Mouse (Mus musculus): ENCODE results near the gene 4930518I15Rik. TPM values are rescaled to one million over a fixed set of nuclear protein-coding genes. Genes with fewer than 3 reads are reported as not detected.

The 4930518I15Rik gene
- total and polyA plus RNA-seq, 3 experiments = 0.23 to 0.60 TPM; not detected in 1

- H3K4me1 ChIP-seq (ENCODE audit: control insufficient read depth in 1 of 2, insufficient read depth in 2 of 2, low read length in 2 of 2) = no peaks in the 10 kb centered on the region
- H3K27ac ChIP-seq (ENCODE audit: control insufficient read depth, low read depth, low read length) = no peak overlapping the region
- no peak for TF ChIP-seq MYC (IDR thresholded peaks at IDR 0.05; ENCODE audit: low read depth, low read length)
- TF ChIP-seq JUND (IDR thresholded peaks at IDR 0.05; ENCODE audit: low read depth, low read length) = no peak
Measured at GRCm38 (mm10) chr2:156810716-156811115, 47.0 kb downstream of the 4930518I15Rik start.

DNA sequence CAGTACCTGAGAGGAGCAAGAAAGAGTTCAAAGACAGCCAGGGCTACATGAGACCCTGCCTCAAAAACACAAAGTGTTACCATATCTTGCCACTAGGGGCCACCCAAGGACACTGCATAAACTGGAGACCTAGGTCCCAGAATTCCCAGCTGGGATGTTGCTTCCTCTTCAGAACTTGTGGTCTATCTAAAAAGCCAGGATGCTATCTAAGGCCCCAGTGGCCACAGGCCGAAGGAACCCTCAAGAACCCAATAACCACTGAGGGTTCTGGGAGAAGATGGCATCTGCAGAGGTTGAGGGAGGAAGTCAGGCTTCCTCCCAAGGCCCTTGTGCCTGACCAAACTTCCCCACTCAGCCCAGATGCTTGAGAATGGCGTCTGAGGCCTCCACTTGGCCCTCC is 48.2 kb downstream of the 4930518I15Rik start:
- H3K9me3 ChIP-seq (replicated peaks; ENCODE audit: insufficient read depth, low read length) = no peaks in the 10 kb centered on the region
- no peaks in the 10 kb centered on the region for H3K79me2 ChIP-seq (ENCODE audit: control insufficient read depth, insufficient read depth, low read length, poor library complexity)
- peaks cover 4 to 6% of the 10 kb centered on the region in 2 experiments for H3K4me1 ChIP-seq (ENCODE audit: control insufficient read depth in 1 of 2, insufficient read depth in 2 of 2, low read length in 2 of 2)
- H3K27me3 ChIP-seq (ENCODE audit: control insufficient read depth in 1 of 2, insufficient read depth in 2 of 2, low read length in 2 of 2) = peaks cover 0 to 4% of the 10 kb centered on the region in 2 experiments; a peak in 1 of 4 replicates
- peaks cover 0 to 5% of the 10 kb centered on the region in 2 experiments; a peak in 2 of 4 replicates for H3K36me3 ChIP-seq (ENCODE audit: control insufficient read depth in 1 of 2, insufficient read depth in 2 of 2, low read length in 2 of 2)
- TF ChIP-seq RAD21 (IDR thresholded peaks at IDR 0.05; ENCODE audit: low read depth, low read length) (peak; percentile 69), SMC3 (IDR thresholded peaks at IDR 0.05; ENCODE audit: low read depth, low read length) (peak; percentile 65), USF2 (IDR thresholded peaks at IDR 0.05; ENCODE audit: borderline replicate concordance in 1 of 2, insufficient read depth in 1 of 2, low read depth in 1 of 2, low read length in 2 of 2) (no peak), USF1 (IDR thresholded peaks at IDR 0.05; ENCODE audit: low read depth, low read length) (no peak), E2F4 (IDR thresholded peaks at IDR 0.05; ENCODE audit: borderline replicate concordance, low read depth, low read length) (no peak), GABPA (IDR thresholded peaks at IDR 0.05; ENCODE audit: low read depth, low read length) (no peak), JUND (IDR thresholded peaks at IDR 0.05; ENCODE audit: low read depth, low read length) (no peak), CTCF (IDR thresholded peaks at IDR 0.05 in 2 of 3, conservative IDR thresholded peaks at IDR 0.05 in 1 of 3; ENCODE audit: control insufficient read depth in 1 of 3, insufficient read depth in 1 of 3, low read depth in 2 of 3, low read length in 3 of 3, poor library complexity in 1 of 3, severe bottlenecking in 1 of 3) (peak; percentile 54 to 94 (median 76)), NRF1 (IDR thresholded peaks at IDR 0.05; ENCODE audit: insufficient read depth, low read depth, low read length, poor library complexity, severe bottlenecking) (no peak), ZC3H11A (IDR thresholded peaks at IDR 0.05; ENCODE audit: low read depth, low read length) (peak; percentile 52), POLR2AphosphoS5 (IDR thresholded peaks at IDR 0.05; ENCODE audit: borderline replicate concordance, low read depth, low read length) (no peak), POLR2A (IDR thresholded peaks at IDR 0.05; ENCODE audit: control insufficient read depth in 1 of 2, insufficient read depth in 1 of 2, low read depth in 1 of 2, low read length in 2 of 2, poor library complexity in 1 of 2) (no peak)
- no peak overlapping the region for H3K4me3 ChIP-seq (ENCODE audit: control insufficient read depth in 1 of 2, insufficient read depth in 1 of 2, low read depth in 2 of 2, low read length in 2 of 2)
- no peak overlapping the region for H3K27ac ChIP-seq (ENCODE audit: control insufficient read depth, low read depth, low read length)
- peak; percentile 67 for DNase-seq (ENCODE audit: low read depth, low spot score)
- H3K9ac ChIP-seq (ENCODE audit: control insufficient read depth, low read depth, low read length, poor library complexity, severe bottlenecking) = 0 out of 2 replicates have a peak overlapping the region, but pooled peaks have one; percentile 13

More at GRCm38 (mm10) chr2:156810716-156811115, 47.0 kb downstream of the 4930518I15Rik start:
- DNase-seq (ENCODE audit: low read depth, low spot score) = peak; percentile 23
- H3K9ac ChIP-seq (ENCODE audit: control insufficient read depth, low read depth, low read length, poor library complexity, severe bottlenecking) = no peak overlapping the region
- no peaks in the 10 kb centered on the region for H3K9me3 ChIP-seq (replicated peaks; ENCODE audit: insufficient read depth, low read length)
- no peaks in the 10 kb centered on the region for H3K79me2 ChIP-seq (ENCODE audit: control insufficient read depth, insufficient read depth, low read length, poor library complexity)
- no peak overlapping the region for H3K4me3 ChIP-seq (ENCODE audit: control insufficient read depth in 1 of 2, insufficient read depth in 1 of 2, low read depth in 2 of 2, low read length in 2 of 2)
- no peaks in the 10 kb centered on the region for H3K36me3 ChIP-seq (ENCODE audit: control insufficient read depth in 1 of 2, insufficient read depth in 2 of 2, low read length in 2 of 2)
- H3K27me3 ChIP-seq (ENCODE audit: control insufficient read depth in 1 of 2, insufficient read depth in 2 of 2, low read length in 2 of 2) = peaks cover 0 to 4% of the 10 kb centered on the region in 2 experiments; a peak in 1 of 4 replicates

DNA sequence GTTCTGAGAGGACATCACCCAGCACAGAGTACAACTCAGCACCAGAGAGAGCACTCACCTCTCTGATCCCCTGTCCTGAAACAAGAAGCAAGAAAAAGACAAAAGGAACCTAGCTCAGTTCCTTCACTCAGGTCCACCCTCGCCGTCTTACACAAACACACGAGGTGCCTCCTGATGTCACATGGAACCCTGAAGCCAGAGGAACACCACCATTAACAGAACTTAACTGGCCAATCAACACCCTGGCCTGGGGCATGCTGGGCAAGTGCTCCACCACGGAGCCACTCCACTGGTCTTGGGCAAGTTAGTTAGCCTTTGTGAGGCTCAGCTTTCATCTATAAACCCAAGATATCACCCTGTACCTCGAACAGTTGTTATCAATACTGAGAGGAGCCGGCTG is 50.9 kb downstream of the 4930518I15Rik start:
- Histone ChIP-seq H3K4me3 (ENCODE audit: control insufficient read depth in 1 of 2, insufficient read depth in 1 of 2, low read depth in 2 of 2, low read length in 2 of 2) (no peak overlapping the region), H3K36me3 (ENCODE audit: control insufficient read depth in 1 of 2, insufficient read depth in 2 of 2, low read length in 2 of 2) (peaks cover 0 to 16% of the 10 kb centered on the region in 2 experiments; a peak in 2 of 4 replicates), H3K79me2 (ENCODE audit: control insufficient read depth, insufficient read depth, low read length, poor library complexity) (no peaks in the 10 kb centered on the region), H3K4me1 (ENCODE audit: control insufficient read depth in 1 of 2, insufficient read depth in 2 of 2, low read length in 2 of 2) (peaks cover 11 to 23% of the 10 kb centered on the region in 2 experiments), H3K27me3 (ENCODE audit: control insufficient read depth in 1 of 2, insufficient read depth in 2 of 2, low read length in 2 of 2) (no peaks in the 10 kb centered on the region), H3K9me3 (replicated peaks; ENCODE audit: insufficient read depth, low read length) (no peaks in the 10 kb centered on the region), H3K27ac (ENCODE audit: control insufficient read depth, low read depth, low read length) (no peak overlapping the region), H3K9ac (ENCODE audit: control insufficient read depth, low read depth, low read length, poor library complexity, severe bottlenecking) (no peak overlapping the region)
- TF ChIP-seq UBTF (IDR thresholded peaks at IDR 0.05; ENCODE audit: borderline replicate concordance, insufficient read depth, low read depth, low read length) = no peak
- no peak for TF ChIP-seq USF2 (IDR thresholded peaks at IDR 0.05; ENCODE audit: borderline replicate concordance in 1 of 2, insufficient read depth in 1 of 2, low read depth in 1 of 2, low read length in 2 of 2)
- TF ChIP-seq BHLHE40 (IDR thresholded peaks at IDR 0.05; ENCODE audit: borderline replicate concordance, low read depth, low read length) = no peak
- no peak for TF ChIP-seq TBP (IDR thresholded peaks at IDR 0.05; ENCODE audit: low read depth, low read length)
- no peak for TF ChIP-seq TCF12 (IDR thresholded peaks at IDR 0.05; ENCODE audit: low read depth, low read length)
- TF ChIP-seq SIN3A (IDR thresholded peaks at IDR 0.05; ENCODE audit: low read length) = no peak
- no peak for TF ChIP-seq SMC3 (IDR thresholded peaks at IDR 0.05; ENCODE audit: low read depth, low read length)
- DNase-seq (ENCODE audit: low read depth, low spot score) = no peak

Data from MEL (cell line).